Mouse (Mus musculus) spleen, postnatal 4 days (tissue): Measurements from ENCODE around the gene Olfr59.

Experiments used
- DNase-seq, 2 experiments: peaks; one replicate each; pipeline ENCODE4 v3.0.0; 2022; ENCODE audit warnings: low spot score in 2 of 2

Olfr59 gene

DNA sequence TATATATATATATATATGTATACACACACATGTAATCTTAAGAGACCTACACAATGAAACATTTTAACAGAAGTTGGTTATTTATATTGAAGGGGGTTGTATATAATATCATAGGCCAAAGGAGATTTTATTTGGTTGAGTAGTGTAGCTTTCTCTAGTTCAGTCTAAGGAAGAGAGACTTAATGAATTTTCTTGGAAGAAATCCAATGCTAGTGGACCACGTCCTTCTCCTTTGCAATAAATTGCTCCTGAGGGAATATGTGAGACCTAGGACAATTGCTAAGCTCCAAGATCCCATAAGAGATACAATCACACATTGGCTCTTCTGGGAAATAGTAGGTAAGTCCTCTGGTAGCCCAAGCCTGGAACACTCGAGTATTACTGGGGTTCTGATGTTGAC, at the start of gene Olfr59:
Gene Olfr59 (plus strand): TSS at position 301 of the 400 bp plus-strand sequence.
- DNase-seq = no peak

DNA sequence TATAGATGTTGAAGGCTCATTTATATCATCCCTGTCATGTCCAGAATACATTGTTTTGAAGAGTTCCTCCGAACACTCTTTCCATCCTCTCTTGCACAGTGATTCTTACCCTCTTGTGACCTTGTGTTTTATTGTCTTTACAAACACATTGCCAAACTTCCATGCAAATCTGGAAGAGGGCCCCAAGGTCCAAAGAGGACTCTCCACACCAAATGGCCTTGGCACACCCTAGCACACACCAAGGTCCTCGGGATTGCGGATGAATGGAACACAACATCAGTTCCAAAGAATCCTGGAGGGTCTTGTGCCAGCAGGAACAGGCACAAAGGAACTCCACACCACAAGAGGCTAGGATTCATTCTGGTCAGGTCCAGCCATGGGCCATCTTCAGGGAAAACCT, 42.3 kb upstream of the Olfr59 start:
- DNase-seq = no peak

DNA sequence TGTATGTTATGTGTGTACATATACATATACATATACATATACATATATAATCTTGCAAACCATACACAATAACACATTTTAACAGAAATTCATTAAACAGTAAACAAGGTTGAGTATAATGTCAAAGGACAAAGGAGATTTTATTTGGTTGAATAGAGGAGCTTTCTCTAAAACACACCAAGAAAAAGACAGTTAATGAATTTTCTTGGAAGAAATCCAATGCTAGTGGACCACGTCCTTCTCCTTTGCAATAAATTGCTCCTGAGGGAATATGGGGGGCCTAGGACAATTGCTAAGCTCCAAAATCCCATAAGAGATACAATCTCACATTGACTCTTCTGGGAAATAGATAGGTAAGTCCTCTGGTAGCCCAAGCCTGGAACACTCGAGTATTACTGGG, 24.0 kb upstream of the Olfr59 start, which contains the start of gene Olfr406:
Gene Olfr406 (plus strand): TSS at position 301 of the 400 bp plus-strand sequence.
- no peak for DNase-seq

DNA sequence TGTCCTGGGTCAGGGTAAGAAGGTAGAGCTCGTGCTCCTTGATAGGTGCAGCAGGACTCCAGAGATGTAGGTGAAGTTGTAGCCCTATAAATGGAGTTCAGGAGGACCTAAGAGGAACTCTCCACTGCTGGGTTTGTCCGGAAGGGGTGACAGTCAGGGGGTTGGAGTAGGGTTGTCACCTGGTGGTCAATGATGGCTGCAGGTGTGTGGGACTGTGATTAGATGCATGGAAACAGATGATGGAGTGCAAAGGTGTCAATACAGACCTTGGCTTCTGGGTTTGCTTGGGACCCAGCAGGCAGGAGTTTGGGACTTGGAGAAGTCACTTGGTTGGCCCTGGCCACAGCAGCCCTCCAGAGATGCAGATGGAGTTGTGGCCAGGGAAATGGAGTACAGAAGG, 3.7 kb downstream of the Olfr59 start:
- DNase-seq = no peak

DNA sequence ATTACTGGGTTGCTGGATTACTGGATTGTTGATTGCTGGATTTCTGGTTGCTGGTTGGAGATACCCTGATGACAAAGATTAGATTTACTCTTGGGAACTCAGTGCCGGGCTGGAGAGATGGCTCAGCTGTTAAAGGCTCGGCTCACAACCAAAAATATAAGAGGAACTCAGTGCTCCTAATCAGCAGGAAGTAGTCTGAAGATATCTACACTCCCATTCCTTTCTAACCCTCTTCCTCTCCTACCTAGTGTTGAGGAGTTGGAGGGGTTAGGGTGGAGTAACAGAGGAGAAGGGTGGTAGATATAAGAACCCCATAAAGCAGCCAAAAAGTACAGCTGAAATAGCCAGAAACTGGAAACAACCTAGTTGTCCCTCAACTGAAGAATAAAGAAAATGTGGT, 42.5 kb downstream of the Olfr59 start:
- DNase-seq = no peak

DNA sequence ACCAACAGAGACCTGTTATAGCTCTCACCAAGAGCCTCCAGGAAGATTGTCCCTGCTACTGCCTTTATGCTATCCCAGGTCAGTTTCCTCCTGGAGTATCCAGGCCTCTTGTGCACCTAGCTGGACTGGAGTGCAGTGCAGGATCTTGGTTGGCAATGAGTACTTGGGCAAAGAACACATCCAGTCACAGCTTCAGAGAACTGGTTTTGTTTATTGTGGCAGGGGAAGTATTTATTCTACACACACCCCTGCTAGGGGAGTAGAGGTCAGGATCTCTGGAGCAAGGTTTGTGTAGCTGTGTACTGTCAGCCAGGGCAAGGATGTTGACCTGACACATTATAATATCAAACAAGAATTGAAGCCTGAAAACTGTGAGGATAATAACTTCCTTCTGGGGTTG, 45.2 kb downstream of the Olfr59 start:
- DNase-seq = no peak

DNA sequence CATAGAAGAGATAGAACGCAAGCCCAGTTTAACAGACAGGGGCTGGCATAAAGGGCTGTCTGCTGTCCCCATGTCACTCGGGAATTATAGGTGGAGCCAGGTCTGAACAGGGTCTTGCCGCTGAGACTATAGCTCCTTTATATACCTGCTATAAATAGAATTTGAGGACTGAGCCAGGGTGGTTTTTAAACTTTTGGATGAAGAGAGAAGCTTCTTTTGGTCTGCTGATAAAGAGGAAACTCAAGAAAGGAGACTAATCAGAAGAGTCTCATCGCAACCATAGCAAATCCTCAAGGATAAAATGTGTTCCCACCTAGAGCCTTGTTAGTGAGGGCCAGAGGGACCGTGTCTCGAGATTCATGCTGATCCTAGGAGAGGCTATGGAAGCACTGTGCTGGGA, 54.4 kb downstream of the Olfr59 start, which contains the start of gene Olfr410:
Gene Olfr410 (minus strand): TSS at position 101 of the 400 bp plus-strand sequence.
- DNase-seq = no peak
